Mouse (Mus musculus): ENCODE measurements around the gene Xirp1.

Xirp1 gene

GRCm38 (mm10) chr9:119970221-119970620, 53.2 kb downstream of the Xirp1 start:
- no peak for DNase-seq

GRCm38 (mm10) chr9:119969811-119970210, 53.6 kb downstream of the Xirp1 start:
- no peak for DNase-seq

- DNase-seq: no peak
These were observed 57.0 kb downstream of the Xirp1 start for GRCm38 (mm10) chr9:119966221-119966910.

- no peak for DNase-seq
These were observed 58.2 kb downstream of the Xirp1 start for GRCm38 (mm10) chr9:119965186-119965585.

- DNase-seq: no peak
These were observed 59.2 kb downstream of the Xirp1 start for GRCm38 (mm10) chr9:119964206-119964605.
